Mouse (Mus musculus): ENCODE data around the gene Nap1l4.
"Not testable (repeated sequence)": the region's sequence is repeated elsewhere in the genome, so short reads cannot be mapped to it uniquely, and the experiment has no call there.

Gene Nap1l4

GRCm38 (mm10) chr7:143548976-143549457, at the start of gene Nap1l4:
Gene Nap1l4 (minus strand): TSS chr7:143549106.
- DNase-seq = peak; percentile 100

- DNase-seq = no peak
These were observed 46.0 kb upstream of the Nap1l4 start for GRCm38 (mm10) chr7:143594865-143595264.

DNA sequence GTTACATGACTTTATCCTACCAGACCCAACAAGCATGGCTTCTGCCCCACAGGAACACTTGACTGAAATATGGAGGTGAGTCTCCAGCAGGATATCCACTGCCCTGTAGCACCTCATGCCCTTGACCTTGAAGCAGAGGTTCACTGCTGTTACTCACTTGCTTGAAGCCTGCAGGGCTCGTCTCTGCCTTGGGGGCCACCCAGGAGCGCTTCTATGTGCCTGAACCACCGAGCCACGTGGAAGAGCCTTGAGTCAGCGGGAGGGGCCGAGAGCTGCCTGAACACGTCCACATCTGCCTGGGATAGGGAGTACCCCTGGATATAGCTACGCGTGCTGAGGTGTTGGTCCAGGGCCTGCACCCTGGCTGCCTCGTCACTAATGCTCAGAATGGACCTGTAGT, 43.3 kb upstream of the Nap1l4 start:
- DNase-seq = no peak

DNA sequence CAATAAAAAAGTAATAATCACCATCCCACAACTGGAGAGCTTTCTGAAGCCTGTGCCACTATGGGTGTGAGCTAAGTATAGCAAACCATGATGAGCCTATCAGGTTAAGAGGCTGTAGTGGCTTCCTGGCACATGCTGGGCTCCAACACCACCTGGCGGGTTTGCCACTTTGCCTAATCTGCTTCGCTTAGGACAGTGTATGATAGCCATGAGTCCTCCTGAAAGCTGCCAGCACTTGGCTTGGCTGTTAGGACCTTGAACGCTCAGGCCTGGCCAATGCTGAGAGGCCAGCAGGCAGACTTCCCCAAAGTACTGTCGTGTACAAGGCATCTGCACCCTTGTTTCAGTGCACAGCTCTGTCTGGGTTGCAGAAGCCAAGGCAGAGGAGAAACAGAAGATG, 39.1 kb upstream of the Nap1l4 start:
- DNase-seq = no peak

GRCm38 (mm10) chr7:143587586-143587985, 38.7 kb upstream of the Nap1l4 start:
- DNase-seq = no peak

DNA sequence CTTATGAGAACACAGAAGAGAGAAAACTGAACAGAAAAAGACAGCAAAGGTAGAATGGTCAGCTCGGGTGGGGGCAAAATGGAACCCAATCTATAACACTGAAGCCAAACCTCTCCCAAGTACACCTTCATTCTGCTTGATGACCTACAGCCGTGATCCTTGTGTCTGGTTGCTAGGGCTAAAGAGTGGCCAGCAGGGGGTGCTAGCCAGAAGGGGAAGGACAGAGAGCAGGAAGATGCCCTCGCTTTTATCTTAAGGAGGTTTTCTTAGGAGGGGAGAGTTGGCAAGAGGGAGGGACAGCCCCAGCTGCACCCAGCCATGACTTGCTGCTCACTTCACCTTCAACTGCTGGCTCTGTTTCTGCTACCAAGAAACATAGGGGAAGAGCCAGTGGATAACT, 35.0 kb upstream of the Nap1l4 start:
- no peak for DNase-seq

- no peak for DNase-seq
These were observed 34.1 kb upstream of the Nap1l4 start for GRCm38 (mm10) chr7:143583025-143583424.

DNA sequence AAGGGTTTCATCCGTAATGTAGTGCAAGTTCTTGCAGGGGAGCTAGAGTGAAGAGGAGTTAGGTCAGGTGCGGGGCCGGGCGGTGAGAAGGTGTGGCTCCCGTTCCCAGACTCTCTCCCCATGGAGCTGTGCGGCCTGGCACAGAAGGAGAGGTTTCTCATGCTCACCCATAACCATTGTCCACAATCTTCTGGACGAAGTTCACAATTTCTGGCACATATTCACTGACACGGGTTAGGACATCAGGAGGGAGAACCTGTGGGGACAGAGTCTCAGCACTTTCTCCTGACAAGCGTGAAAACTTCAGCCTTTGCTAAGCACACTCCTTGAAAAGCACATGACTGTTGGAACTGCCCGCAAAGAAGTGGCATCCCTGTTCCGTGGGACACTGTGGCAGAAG, 26.8 kb upstream of the Nap1l4 start:
- no peak for DNase-seq

GRCm38 (mm10) chr7:143565648-143566039, 16.7 kb upstream of the Nap1l4 start:
- DNase-seq = no peak

- no peak for DNase-seq
These were observed 16.2 kb upstream of the Nap1l4 start for GRCm38 (mm10) chr7:143565015-143565647.

GRCm38 (mm10) chr7:143563787-143564186, 14.9 kb upstream of the Nap1l4 start:
- DNase-seq = no peak

DNA sequence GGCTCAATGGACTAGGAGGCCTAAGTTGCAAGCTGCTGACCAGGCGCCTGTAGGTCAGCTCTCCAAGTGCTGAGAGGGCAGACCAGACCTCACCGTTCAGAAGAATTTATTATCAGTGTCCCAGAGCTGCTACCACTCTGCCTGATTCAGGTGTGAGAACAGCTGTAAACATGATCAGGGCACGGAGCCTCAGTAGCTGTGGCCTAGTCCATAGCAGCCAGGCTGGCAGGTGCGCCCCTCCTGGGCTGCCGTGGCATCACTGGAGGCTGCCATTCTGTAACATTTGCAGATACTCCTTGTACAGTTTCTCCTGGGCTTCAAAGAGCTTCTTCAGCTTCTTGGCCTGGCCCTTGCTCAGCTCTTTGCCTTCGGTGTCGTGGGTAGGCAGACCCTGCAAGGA, 8.7 kb upstream of the Nap1l4 start:
- DNase-seq = no peak

DNA sequence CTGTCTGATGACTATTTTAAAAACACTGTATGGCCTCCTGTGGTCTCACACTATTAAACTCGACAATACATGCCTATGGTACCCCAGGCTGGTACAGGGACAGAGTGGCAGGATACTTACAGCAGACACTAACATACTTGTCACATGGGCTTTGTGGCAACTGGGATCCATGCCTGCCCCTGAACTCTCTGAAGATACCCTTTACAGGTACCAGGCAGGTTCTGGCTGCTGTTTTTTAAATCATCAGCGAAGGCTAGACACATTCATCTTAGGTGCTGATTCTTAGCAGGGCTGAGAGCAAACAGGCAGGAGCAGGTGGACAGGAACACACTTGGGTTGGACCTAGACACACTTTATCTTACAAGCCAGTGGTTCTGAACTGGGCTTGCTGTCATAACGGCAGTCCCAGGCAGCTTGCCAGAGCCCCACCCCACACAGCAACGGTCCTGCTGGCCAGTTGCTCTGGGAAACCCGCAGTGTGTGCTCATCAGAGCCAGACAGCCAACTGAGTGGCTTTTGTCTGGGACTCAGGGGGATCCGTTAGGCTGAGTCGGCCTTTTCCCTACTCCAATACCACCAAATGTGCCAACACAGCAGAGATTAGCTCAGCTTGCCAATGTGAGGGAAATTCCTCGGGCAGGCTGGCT, 8.2 kb upstream of the Nap1l4 start:
- peak; percentile 49 for DNase-seq

- DNase-seq = no peak
These were observed 798 bp upstream of the Nap1l4 start for GRCm38 (mm10) chr7:143549588-143550220.

DNA sequence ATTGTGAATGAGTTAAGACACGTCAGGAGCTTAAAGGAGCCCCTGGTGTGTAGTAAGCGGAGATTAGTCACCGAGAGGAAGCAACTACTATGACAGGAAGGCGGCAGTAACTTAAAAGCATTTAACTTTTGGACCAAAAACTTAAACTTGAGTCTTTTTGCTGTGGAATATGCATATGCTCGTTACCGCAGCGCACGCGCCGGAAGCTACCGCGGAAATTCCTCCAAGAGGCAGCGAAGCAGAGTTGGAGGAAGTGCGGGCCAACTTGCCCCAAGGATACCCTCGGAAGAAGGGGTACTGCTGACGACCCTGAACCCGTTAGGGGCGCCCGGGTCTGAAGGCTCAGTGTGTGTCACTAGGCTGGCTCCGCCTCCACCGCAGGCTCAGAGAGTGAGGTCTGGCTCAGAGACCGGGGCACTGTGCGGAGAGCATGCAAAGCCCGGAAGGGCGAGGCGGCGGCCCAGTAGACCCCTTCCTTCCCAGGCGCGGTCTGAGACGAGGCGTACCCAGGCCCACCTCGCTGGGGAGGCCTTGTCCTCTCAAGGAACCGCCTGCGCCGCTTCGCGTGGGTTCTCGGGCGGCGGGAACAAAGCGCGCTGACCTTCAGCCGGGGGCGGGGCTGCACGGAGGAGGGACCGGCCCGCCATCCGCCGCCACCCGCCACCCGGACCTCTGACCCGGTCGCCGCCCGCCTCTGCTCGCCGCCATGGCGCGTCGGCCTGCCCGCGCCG, 510 bp downstream of the Nap1l4 start:
- DNase-seq = peak; percentile 42

DNA sequence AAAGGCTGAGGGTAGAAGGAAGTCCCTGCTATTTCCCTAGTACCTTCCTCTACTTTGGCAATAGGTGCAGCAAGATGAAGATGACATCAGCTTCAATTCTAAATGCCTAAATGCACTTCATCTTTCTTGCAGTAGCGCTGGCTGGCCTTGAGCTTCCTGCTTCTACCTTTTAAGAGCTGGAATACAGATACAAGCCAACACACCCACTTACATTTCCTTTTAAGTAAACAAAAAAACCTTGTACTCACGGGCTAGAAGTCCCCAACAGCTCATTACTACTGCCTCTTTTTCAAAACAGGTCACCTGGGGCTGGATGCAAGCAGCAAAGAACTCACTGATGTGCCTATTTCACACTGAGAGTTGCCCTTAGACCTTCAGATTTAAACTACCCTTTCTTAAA, 2.4 kb downstream of the Nap1l4 start:
- no peak for DNase-seq

- no peak for DNase-seq
These were observed 4.5 kb downstream of the Nap1l4 start for GRCm38 (mm10) chr7:143544368-143544767.

- no peak for DNase-seq
These were observed 10.2 kb downstream of the Nap1l4 start for GRCm38 (mm10) chr7:143538671-143539070.

DNA sequence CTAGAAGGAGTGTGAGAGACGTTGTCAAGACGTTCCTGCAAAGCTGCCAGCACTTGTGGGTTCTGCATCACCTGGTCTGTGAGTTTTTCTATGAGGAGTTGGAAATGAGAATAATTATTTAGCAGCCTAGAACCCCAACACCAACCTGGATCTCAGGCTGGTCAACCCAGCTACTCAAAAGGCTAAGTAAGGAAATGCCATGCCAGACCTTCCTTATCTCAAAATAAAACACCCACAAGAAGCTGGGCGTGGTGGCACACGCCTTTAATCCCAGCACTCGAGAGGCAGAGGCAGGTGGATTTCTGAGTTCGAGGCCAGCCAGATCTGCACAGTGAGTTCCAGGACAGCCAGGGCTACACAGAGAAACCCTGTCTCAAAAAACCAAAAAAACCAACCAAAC, 10.7 kb downstream of the Nap1l4 start:
- DNase-seq = not testable (repeated sequence)

- DNase-seq = no peak
These were observed 12.7 kb downstream of the Nap1l4 start for GRCm38 (mm10) chr7:143536251-143536650.

DNA sequence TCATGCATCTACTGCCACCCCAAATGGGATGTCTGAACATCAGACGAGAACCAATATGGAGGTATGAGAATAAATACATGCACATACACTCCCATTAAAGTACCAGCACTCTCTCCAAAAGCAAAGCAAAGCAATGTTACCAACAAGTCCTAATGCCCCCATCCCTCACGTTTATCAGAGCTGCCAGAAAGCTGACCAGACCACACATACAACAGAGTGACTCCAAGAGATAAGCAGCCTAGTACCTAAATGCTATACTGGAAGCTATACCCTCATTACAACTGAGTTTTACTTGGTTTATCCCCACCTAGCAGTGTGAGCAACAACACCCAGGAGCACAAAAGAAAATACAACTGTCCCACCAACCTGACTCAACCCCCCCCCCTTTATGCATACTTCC, 15.6 kb downstream of the Nap1l4 start:
- no peak for DNase-seq

GRCm38 (mm10) chr7:143532410-143532809, 16.5 kb downstream of the Nap1l4 start:
- DNase-seq = no peak

DNA sequence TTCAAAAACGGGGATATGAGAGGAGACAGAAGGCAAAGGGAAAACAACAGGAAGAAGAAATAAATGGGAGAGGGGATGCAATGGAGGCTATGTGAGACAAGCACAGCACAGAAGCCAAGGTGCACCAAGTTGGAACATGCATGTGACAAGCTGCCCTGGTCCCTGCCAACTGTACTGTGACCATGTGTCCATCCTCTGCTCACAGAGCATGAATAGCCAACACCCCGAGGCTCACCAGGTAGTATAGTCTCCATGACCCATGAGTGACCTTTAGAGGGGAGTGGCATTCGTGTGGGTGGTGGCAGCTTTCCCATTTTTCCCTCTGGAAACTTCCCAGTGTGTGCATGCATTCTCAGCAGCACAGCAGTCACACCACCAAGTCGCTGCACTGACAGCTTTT, 29.6 kb downstream of the Nap1l4 start:
- DNase-seq = no peak

- DNase-seq = no peak
These were observed 34.5 kb downstream of the Nap1l4 start for GRCm38 (mm10) chr7:143514416-143514768.

Measured in layer of hippocampus, adult 9-11 months (tissue).